Mouse (Mus musculus) hindbrain, postnatal 0 days (tissue): ENCODE data around the gene Slc1a3. TPM values are rescaled to one million over a fixed set of nuclear protein-coding genes. Genes with fewer than 3 reads are reported as not detected.

ENCODE experiments used
- ATAC-seq: fragments of 200-750 bp; cut with Nextera tagmentation; 2 replicates; pipeline ENCODE4 v1.8.0; 2017; ENCODE audit warnings: mild to moderate bottlenecking, moderate TSS enrichment, moderate library complexity
- DNase-seq: peaks from one replicate; pipeline ENCODE4 v3.0.0-alpha.2; 2015; ENCODE audit warnings: low spot score
- H3K27ac ChIP-seq: fragments of 300-500 bp; sonication (generic); 2 replicates; pipeline ENCODE4 v1.5.1; 2014; ENCODE audit warnings: mild to moderate bottlenecking
- H3K27me3 ChIP-seq: fragments of 300-500 bp; sonication (generic); 2 replicates; pipeline ENCODE4 v1.6.1; 2014; ENCODE audit warnings: low read length, mixed read lengths; ENCODE audit not compliant: insufficient read depth
- H3K36me3 ChIP-seq: fragments of 300-500 bp; sonication (generic); 2 replicates; pipeline ENCODE4 v1.6.1; 2014; ENCODE audit warnings: low read length, mixed read lengths; ENCODE audit not compliant: insufficient read depth
- H3K4me1 ChIP-seq: fragments of 300-500 bp; sonication (generic); 2 replicates; pipeline ENCODE4 v1.6.1; 2014; ENCODE audit warnings: antibody characterized with exemption, low read length, mixed read lengths; ENCODE audit not compliant: insufficient read depth
- H3K4me2 ChIP-seq: fragments of 300-500 bp; sonication (generic); 2 replicates; pipeline ENCODE4 v1.6.1; 2014; ENCODE audit warnings: low read depth, mild to moderate bottlenecking, low read length, moderate library complexity, mixed read lengths
- H3K4me3 ChIP-seq: fragments of 300-500 bp; sonication (generic); 2 replicates; pipeline ENCODE4 v1.5.1; 2014; ENCODE audit warnings: low read length
- H3K9ac ChIP-seq: fragments of 300-500 bp; sonication (generic); replicated peaks from 2 replicates; pipeline ENCODE4 v1.6.1; 2014; ENCODE audit warnings: mild to moderate bottlenecking, low read length, moderate library complexity, mixed read lengths
- H3K9me3 ChIP-seq: fragments of 300-500 bp; sonication (generic); 2 replicates; pipeline ENCODE4 v1.6.1; 2016; ENCODE audit warnings: low read length, mixed read lengths
- CTCF ChIP-seq: IDR thresholded peaks from 2 replicates; pipeline ENCODE4 v1.5.1; 2016; ENCODE audit warnings: antibody characterized with exemption, control low read depth, low read depth
- WGBS: fragments of 180-500 bp; shearing (Covaris S2); extraction: QIAGEN DNeasy Blood & Tissue Kit; methylation state at CpG from one replicate; pipeline ENCODE4 v1.1.7; 2014; 5-methylcytosine and 5-hydroxymethylcytosine counted together
- polyA plus RNA-seq: library from polyadenylated mRNA; unstranded; fragments of >200 nt; fragmentation: Nextera tagmentation; extraction: Ambion mirVana; gene quantifications from 2 replicates; pipeline ENCODE4 v1.2.1, GENCODE M21; 2015
- total RNA-seq: library from RNA; depleted of rRNA; stranded (reverse); fragments of >200 nt; gene quantifications from 2 replicates; pipeline ENCODE4 v1.2.3, GENCODE M21; 2014

The Slc1a3 gene
- total and polyA plus RNA-seq, 2 experiments from 2014 or later = 288 to 320 TPM

- no peak for DNase-seq
- H3K9me3 ChIP-seq = no peaks in the 10 kb centered on the region
- no peaks in the 10 kb centered on the region for H3K27me3 ChIP-seq
- TF ChIP-seq CTCF = no peak
- no peaks in the 10 kb centered on the region for H3K36me3 ChIP-seq
- H3K4me3 ChIP-seq = no peak overlapping the region
- no peak overlapping the region for H3K4me2 ChIP-seq
- H3K27ac ChIP-seq = no peak overlapping the region
- no peak overlapping the region for H3K9ac ChIP-seq
- H3K4me1 ChIP-seq = no peaks in the 10 kb centered on the region; the same call in 1 of the 2 replicates
- WGBS = 66% methylated on average over 3 of the region's 3 CpGs
- no peak for ATAC-seq
Measured at GRCm38 (mm10) chr15:8718496-8718895, 7.9 kb upstream of the Slc1a3 start.

GRCm38 (mm10) chr15:8717021-8717571 is 6.5 kb upstream of the Slc1a3 start:
- no peaks in the 10 kb centered on the region; the same call in 1 of the 2 replicates for H3K4me1 ChIP-seq
- H3K36me3 ChIP-seq = no peaks in the 10 kb centered on the region
- H3K27ac ChIP-seq = peak overlapping the region; percentile 60; the same call in 1 of the 2 replicates
- peak overlapping the region; percentile 47 for H3K4me2 ChIP-seq
- no peak for TF ChIP-seq CTCF
- H3K27me3 ChIP-seq = no peaks in the 10 kb centered on the region
- H3K9me3 ChIP-seq = no peaks in the 10 kb centered on the region
- ATAC-seq (peak; percentile 76), DNase-seq (peak; percentile 64)
- H3K4me3 ChIP-seq = no peak overlapping the region
- no peak overlapping the region for H3K9ac ChIP-seq
- WGBS = 15% methylated on average over 6 of the region's 6 CpGs

GRCm38 (mm10) chr15:8716330-8716964 is 5.9 kb upstream of the Slc1a3 start:
- H3K9ac ChIP-seq = no peak overlapping the region
- H3K27ac ChIP-seq = peak overlapping the region; percentile 60; the same call in 1 of the 2 replicates
- DNase-seq (no peak), ATAC-seq (peak; percentile 65)
- 8% methylated on average over 10 of the region's 12 CpGs for WGBS
- peak overlapping the region; percentile 47 for H3K4me2 ChIP-seq
- no peaks in the 10 kb centered on the region for H3K9me3 ChIP-seq
- H3K4me3 ChIP-seq = 0 out of 2 replicates have a peak overlapping the region, but pooled peaks have one; percentile 11
- H3K4me1 ChIP-seq = no peaks in the 10 kb centered on the region; the same call in 1 of the 2 replicates
- TF ChIP-seq CTCF = no peak
- no peaks in the 10 kb centered on the region for H3K36me3 ChIP-seq
- H3K27me3 ChIP-seq = no peaks in the 10 kb centered on the region

- ATAC-seq = no peak
Measured at GRCm38 (mm10) chr15:8715666-8716065, 5.1 kb upstream of the Slc1a3 start.

GRCm38 (mm10) chr15:8712433-8712984 is 1.9 kb upstream of the Slc1a3 start:
- Histone ChIP-seq H3K27me3 (no peaks in the 10 kb centered on the region), H3K4me3 (no peak overlapping the region), H3K9ac (no peak overlapping the region), H3K27ac (no peak overlapping the region), H3K4me2 (no peak overlapping the region), H3K4me1 (peaks cover 4% of the 10 kb centered on the region), H3K9me3 (no peaks in the 10 kb centered on the region), H3K36me3 (no peaks in the 10 kb centered on the region)
- 67% methylated on average over 2 of the region's 2 CpGs for WGBS
- DNase-seq (no peak), ATAC-seq (no peak)
- TF ChIP-seq CTCF = no peak

More at GRCm38 (mm10) chr15:8715666-8716065, 5.1 kb upstream of the Slc1a3 start:
- no peak overlapping the region for H3K4me2 ChIP-seq
- no peak for TF ChIP-seq CTCF
- DNase-seq = no peak
- H3K27me3 ChIP-seq = no peaks in the 10 kb centered on the region
- no peak overlapping the region for H3K27ac ChIP-seq
- no peak overlapping the region for H3K9ac ChIP-seq
- H3K4me1 ChIP-seq = peaks cover 2% of the 10 kb centered on the region
- no peaks in the 10 kb centered on the region for H3K36me3 ChIP-seq
- H3K4me3 ChIP-seq = no peak overlapping the region
- no peaks in the 10 kb centered on the region for H3K9me3 ChIP-seq

GRCm38 (mm10) chr15:8711630-8712310 is 1.2 kb upstream of the Slc1a3 start:
- H3K9me3 ChIP-seq = no peaks in the 10 kb centered on the region
- peaks cover 4% of the 10 kb centered on the region for H3K4me1 ChIP-seq
- no peaks in the 10 kb centered on the region for H3K36me3 ChIP-seq
- H3K27ac ChIP-seq = no peak overlapping the region
- 71% methylated on average over 9 of the region's 9 CpGs for WGBS
- no peak for TF ChIP-seq CTCF
- DNase-seq (no peak), ATAC-seq (no peak)
- no peaks in the 10 kb centered on the region for H3K27me3 ChIP-seq
- no peak overlapping the region for H3K4me3 ChIP-seq
- peak overlapping the region; percentile 93; the same call in 1 of the 2 replicates for H3K4me2 ChIP-seq
- no peak overlapping the region for H3K9ac ChIP-seq
